Mouse (Mus musculus): Measurements from ENCODE around the gene Flvcr2.

DNA sequence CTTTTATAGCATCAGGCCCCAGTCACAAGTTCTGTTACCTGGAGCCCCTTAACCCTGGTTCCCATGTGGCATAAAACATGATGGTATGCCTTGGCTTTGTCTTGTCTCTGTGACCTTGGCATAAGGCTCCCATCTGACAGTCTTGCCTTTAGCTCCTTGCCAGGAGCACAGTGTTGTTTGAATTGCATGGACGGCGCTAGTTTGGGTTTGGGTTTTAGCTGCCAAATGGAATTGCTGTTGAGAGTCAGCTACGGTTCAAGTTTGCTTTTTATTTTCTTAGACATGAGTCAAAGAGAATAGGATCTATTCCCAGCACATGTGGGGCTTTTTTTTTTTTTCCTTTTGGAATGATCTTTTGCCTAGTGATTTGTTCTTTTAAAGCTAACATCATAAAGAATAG is 112.8 kb downstream of the Flvcr2 start:
- TF ChIP-seq CTCF (IDR thresholded peaks at IDR 0.05; ENCODE audit: low read depth) (no peak), EP300 (optimal IDR thresholded peaks at IDR 0.05) (no peak)

Data from stomach, postnatal 0 days (tissue).